In the genomic region with DNA sequence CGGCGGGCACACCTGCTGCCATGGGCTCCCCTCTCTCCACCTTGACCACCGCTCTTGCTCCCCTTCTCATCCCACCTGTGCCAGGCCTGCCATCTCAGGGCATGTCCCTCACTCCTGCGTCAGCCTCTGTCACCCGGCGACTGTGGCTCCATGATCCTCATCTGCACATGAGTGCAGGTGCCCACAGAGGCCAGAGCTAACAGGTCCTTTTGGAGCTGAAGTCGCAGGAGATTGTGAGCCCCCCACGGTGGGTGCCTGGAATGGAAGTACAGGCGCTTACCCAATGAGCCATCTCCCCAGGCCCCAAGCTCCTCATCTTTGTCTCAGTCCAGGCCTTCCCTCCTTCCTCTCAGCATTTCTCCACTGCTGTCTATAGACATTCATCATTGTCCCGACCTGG, we compare ENCODE assay signal across 13 mouse cellular contexts. TPM values are rescaled to one million over a fixed set of nuclear protein-coding genes. Genes with fewer than 3 reads are reported as not detected.
DNase-seq lines count a peak whose midpoint lies in the region; ATAC-seq lines count a peak whose summit lies in the region.
"Had no signal": no experiment of that assay in that cellular context is flagged by ENCODE, and none has a peak within 500 bp of the region (broad histone marks: within the 10 kb centered on the region; RNA-seq: fewer than 3 reads in every experiment).

No protein-coding gene starts in this region.

- no peak for DNase-seq in neural tube, embryonic 11.5 days (ENCODE audit: low spot score)
- no peak for DNase-seq in neural tube, embryonic 10.5 days (ENCODE audit: extremely low spot score, low spot score)
- no peak for DNase-seq in kidney, adult 18-20 months
- no peak for DNase-seq in B cell, adult 2 months
- DNase-seq in heart, embryonic 10.5 days (ENCODE audit: low spot score), result no peak
- DNase-seq in gastrocnemius, adult 8-10 months (ENCODE audit: low spot score in 2 of 2), result no peak
- DNase-seq: adrenal gland, adult 2 months; thymus, adult 18-20 months had no signal

- H3K9me3 ChIP-seq in neural tube, embryonic 11.5 days (ENCODE audit: control insufficient read depth, low read length), result no peaks in the 10 kb centered on the region
- H3K9me3 ChIP-seq in forebrain, embryonic 15.5 days, result no peaks in the 10 kb centered on the region
- no peaks in the 10 kb centered on the region for H3K9me3 ChIP-seq in midbrain, embryonic 12.5 days
- H3K9me3 ChIP-seq in heart, embryonic 10.5 days, result no peaks in the 10 kb centered on the region
- H3K9me3 ChIP-seq: heart, embryonic 15.5 days had no signal

- no peak overlapping the region for H3K4me2 ChIP-seq in neural tube, embryonic 11.5 days (ENCODE audit: low read depth)
- H3K4me2 ChIP-seq in forebrain, embryonic 15.5 days (replicated peaks), result no peak overlapping the region
- H3K4me2 ChIP-seq in midbrain, embryonic 12.5 days (replicated peaks), result no peak overlapping the region
- H3K4me2 ChIP-seq: heart, embryonic 15.5 days had no signal

- 0 out of 2 replicates have a peak overlapping the region, but pooled peaks have one; percentile 21 for H3K27ac ChIP-seq in neural tube, embryonic 11.5 days (ENCODE audit: low read depth, low read length)
- peak overlapping the region; percentile 97 for H3K27ac ChIP-seq in forebrain, embryonic 15.5 days (replicated peaks)
- H3K27ac ChIP-seq in midbrain, embryonic 12.5 days (replicated peaks), result peak overlapping the region; percentile 64
- no peak overlapping the region for H3K27ac ChIP-seq in heart, embryonic 10.5 days
- H3K27ac ChIP-seq: heart, embryonic 15.5 days; liver, embryonic 14.5 days had no signal

- H3K4me1 ChIP-seq in neural tube, embryonic 11.5 days (ENCODE audit: control insufficient read depth, insufficient read depth, low read length), result peaks cover 10% of the 10 kb centered on the region
- H3K4me1 ChIP-seq in forebrain, embryonic 15.5 days, result peaks cover 78% of the 10 kb centered on the region
- peaks cover 57% of the 10 kb centered on the region for H3K4me1 ChIP-seq in midbrain, embryonic 12.5 days
- H3K4me1 ChIP-seq in heart, embryonic 10.5 days, result peaks cover 10% of the 10 kb centered on the region

- ATAC-seq in neural tube, embryonic 11.5 days (ENCODE audit: insufficient read depth, low FRiP score, low TSS enrichment), result no peak
- 0 out of 2 replicates have a peak, but pooled peaks have one; percentile 0 for ATAC-seq in forebrain, embryonic 15.5 days (replicated peaks)
- ATAC-seq in midbrain, embryonic 12.5 days (ENCODE audit: low FRiP score, low read depth), result no peak

- H3K9ac ChIP-seq in neural tube, embryonic 11.5 days (ENCODE audit: low read length), result 0 out of 2 replicates have a peak overlapping the region, but pooled peaks have one; percentile 20
- H3K9ac ChIP-seq in forebrain, embryonic 15.5 days (replicated peaks), result 0 out of 2 replicates have a peak overlapping the region, but pooled peaks have one; percentile 16
- H3K9ac ChIP-seq in midbrain, embryonic 12.5 days (replicated peaks), result 0 out of 2 replicates have a peak overlapping the region, but pooled peaks have one; percentile 15
- H3K9ac ChIP-seq: heart, embryonic 15.5 days; liver, embryonic 14.5 days had no signal

- H3K36me3 ChIP-seq in neural tube, embryonic 11.5 days (ENCODE audit: control insufficient read depth, insufficient read depth, low read length), result no peaks in the 10 kb centered on the region
- H3K36me3 ChIP-seq in forebrain, embryonic 15.5 days, result no peaks in the 10 kb centered on the region
- no peaks in the 10 kb centered on the region for H3K36me3 ChIP-seq in midbrain, embryonic 12.5 days
- no peaks in the 10 kb centered on the region for H3K36me3 ChIP-seq in heart, embryonic 10.5 days
- H3K36me3 ChIP-seq: heart, embryonic 15.5 days had no signal

- H3K27me3 ChIP-seq in neural tube, embryonic 11.5 days (ENCODE audit: control insufficient read depth, insufficient read depth, low read length), result no peaks in the 10 kb centered on the region
- no peaks in the 10 kb centered on the region for H3K27me3 ChIP-seq in forebrain, embryonic 15.5 days
- H3K27me3 ChIP-seq in midbrain, embryonic 12.5 days, result peaks cover 20% of the 10 kb centered on the region; the same call in 1 of the 2 replicates
- peaks cover 71% of the 10 kb centered on the region for H3K27me3 ChIP-seq in heart, embryonic 10.5 days (ENCODE audit: insufficient read depth, poor library complexity, severe bottlenecking)

- no peak overlapping the region for H3K4me3 ChIP-seq in neural tube, embryonic 11.5 days (ENCODE audit: low read depth, low read length)
- H3K4me3 ChIP-seq in forebrain, embryonic 15.5 days, result no peak overlapping the region
- no peak overlapping the region for H3K4me3 ChIP-seq in midbrain, embryonic 12.5 days
- no peak overlapping the region for H3K4me3 ChIP-seq in heart, embryonic 10.5 days
- H3K4me3 ChIP-seq: heart, embryonic 15.5 days had no signal

- 66% methylated on average over 10 of the region's 10 CpGs for WGBS in neural tube, embryonic 11.5 days
- 53% methylated on average over 10 of the region's 10 CpGs for WGBS in forebrain, embryonic 15.5 days
- 59% methylated on average over 10 of the region's 10 CpGs for WGBS in midbrain, embryonic 12.5 days
- whole genome bisulfite sequencing in heart, embryonic 10.5 days, result 61% methylated on average over 10 of the region's 10 CpGs

RNA-seq across cellular contexts. Expression of gene Coro2b, which starts 4.8 kb away (rescaled TPM):
- 23.7 and 24.5 TPM in 2 replicates for polyA plus RNA-seq in neural tube, embryonic 11.5 days (2014; fragmentation: Nextera tagmentation; extraction: Ambion mirVana)
- 41.0 and 48.8 TPM in 2 replicates for polyA plus RNA-seq in forebrain, embryonic 15.5 days (2015; fragmentation: Nextera tagmentation; extraction: Ambion mirVana)
- 28.9 and 34.0 TPM in 2 replicates for polyA plus RNA-seq in midbrain, embryonic 12.5 days (2016; fragmentation: Nextera tagmentation; extraction: Ambion mirVana)
- 6.0 and 6.3 TPM in 2 replicates for polyA plus RNA-seq in heart, embryonic 10.5 days (2016; fragmentation: Nextera tagmentation; extraction: Ambion mirVana)
- 1 to 10 TPM; 2.8 to 5.2 (median 3.9) TPM for total RNA-seq in gastrocnemius, adult 8-10 months (2022)
- total RNA-seq: neutrophil, adult 5-6 weeks had no signal
